Mouse (Mus musculus) bone marrow macrophage, adult 2 months (primary cell): ENCODE results near the gene Catsperz.

Experiments
- CTCF ChIP-seq: IDR thresholded peaks from 2 replicates; pipeline ENCODE4 v1.5.1; 2012; ENCODE audit warnings: low read depth, mild to moderate bottlenecking, low read length, moderate library complexity
- POLR2A ChIP-seq: IDR thresholded peaks from 2 replicates; pipeline ENCODE4 v1.6.1; 2012; ENCODE audit warnings: mild to moderate bottlenecking, low read depth, low read length, borderline replicate concordance

GRCm38 (mm10) chr19:6932018-6932417 is 6.8 kb upstream of the Catsperz start:
- no peak for TF ChIP-seq CTCF
- TF ChIP-seq POLR2A, result no peak
